Mouse (Mus musculus) midbrain, embryonic 12.5 days (tissue): ENCODE data around the gene Ifnar1. TPM values are rescaled to one million over a fixed set of nuclear protein-coding genes. Genes with fewer than 3 reads are reported as not detected.

Source experiments
- ATAC-seq: fragments of 200-750 bp; cut with Nextera tagmentation; 2 replicates; pipeline ENCODE4 v1.8.0; 2017; ENCODE audit warnings: low read depth, moderate TSS enrichment, moderate library complexity; ENCODE audit not compliant: low FRiP score
- H3K27ac ChIP-seq: fragments of 300-500 bp; sonication (generic); replicated peaks from 2 replicates; pipeline ENCODE4 v1.5.1; 2016; ENCODE audit warnings: mild to moderate bottlenecking
- H3K27me3 ChIP-seq: fragments of 300-500 bp; sonication (generic); 2 replicates; pipeline ENCODE4 v1.6.1; 2016; ENCODE audit warnings: mild to moderate bottlenecking
- H3K36me3 ChIP-seq: fragments of 300-500 bp; sonication (generic); 2 replicates; pipeline ENCODE4 v1.6.1; 2016
- H3K4me1 ChIP-seq: fragments of 300-500 bp; sonication (generic); 2 replicates; pipeline ENCODE4 v1.6.1; 2016
- H3K4me2 ChIP-seq: fragments of 300-500 bp; sonication (generic); replicated peaks from 2 replicates; pipeline ENCODE4 v1.6.1; 2016; ENCODE audit warnings: mild to moderate bottlenecking, moderate library complexity
- H3K4me3 ChIP-seq: fragments of 300-500 bp; sonication (generic); 2 replicates; pipeline ENCODE4 v1.5.1; 2016; ENCODE audit warnings: mild to moderate bottlenecking
- H3K9ac ChIP-seq: fragments of 300-500 bp; sonication (generic); replicated peaks from 2 replicates; pipeline ENCODE4 v1.6.1; 2016; ENCODE audit warnings: mild to moderate bottlenecking, moderate library complexity
- H3K9me3 ChIP-seq: fragments of 300-500 bp; sonication (generic); 2 replicates; pipeline ENCODE4 v1.6.1; 2016; ENCODE audit warnings: mild to moderate bottlenecking
- WGBS: fragments of 180-500 bp; shearing (Covaris S2); methylation state at CpG from one replicate; pipeline ENCODE4 v1.1.7; 2016; 5-methylcytosine and 5-hydroxymethylcytosine counted together
- polyA plus RNA-seq: library from polyadenylated mRNA; unstranded; fragments of >200 nt; fragmentation: Nextera tagmentation; extraction: Ambion mirVana; gene quantifications from 2 replicates; pipeline ENCODE4 v1.2.1, GENCODE M21; 2016

Ifnar1 gene
- polyA plus RNA-seq, 1 experiment from 2014 or later, result 60.0 TPM

- H3K27me3 ChIP-seq, result no peaks in the 10 kb centered on the region
- no peak overlapping the region for H3K9ac ChIP-seq
- WGBS, result 80% methylated on average over 7 of the region's 7 CpGs
- H3K27ac ChIP-seq, result no peak overlapping the region
- H3K4me3 ChIP-seq, result no peak overlapping the region
- H3K36me3 ChIP-seq, result no peaks in the 10 kb centered on the region
- H3K4me2 ChIP-seq, result no peak overlapping the region
- H3K4me1 ChIP-seq, result no peaks in the 10 kb centered on the region
- no peak for ATAC-seq
- H3K9me3 ChIP-seq, result no peaks in the 10 kb centered on the region
These were observed 36.1 kb upstream of the Ifnar1 start for GRCm38 (mm10) chr16:91448895-91449294.

- no peak overlapping the region for H3K4me3 ChIP-seq
These were observed 34.6 kb upstream of the Ifnar1 start for GRCm38 (mm10) chr16:91450137-91451064.

GRCm38 (mm10) chr16:91451949-91452348, 33.1 kb upstream of the Ifnar1 start:
- H3K4me3 ChIP-seq, result no peak overlapping the region
- H3K27ac ChIP-seq, result no peak overlapping the region
- H3K4me2 ChIP-seq, result no peak overlapping the region
- H3K27me3 ChIP-seq, result no peaks in the 10 kb centered on the region
- H3K4me1 ChIP-seq, result no peaks in the 10 kb centered on the region
- no peak overlapping the region for H3K9ac ChIP-seq
- H3K9me3 ChIP-seq, result no peaks in the 10 kb centered on the region
- no peaks in the 10 kb centered on the region for H3K36me3 ChIP-seq
- WGBS, result 82% methylated on average over 2 of the region's 2 CpGs
- ATAC-seq, result no peak

More at GRCm38 (mm10) chr16:91450137-91451064, 34.6 kb upstream of the Ifnar1 start:
- Histone ChIP-seq H3K27me3 (no peaks in the 10 kb centered on the region), H3K27ac (no peak overlapping the region), H3K36me3 (no peaks in the 10 kb centered on the region), H3K4me1 (no peaks in the 10 kb centered on the region), H3K9ac (no peak overlapping the region), H3K9me3 (no peaks in the 10 kb centered on the region), H3K4me2 (no peak overlapping the region)
- 86% methylated on average over 12 of the region's 12 CpGs for WGBS
- ATAC-seq, result no peak

DNA sequence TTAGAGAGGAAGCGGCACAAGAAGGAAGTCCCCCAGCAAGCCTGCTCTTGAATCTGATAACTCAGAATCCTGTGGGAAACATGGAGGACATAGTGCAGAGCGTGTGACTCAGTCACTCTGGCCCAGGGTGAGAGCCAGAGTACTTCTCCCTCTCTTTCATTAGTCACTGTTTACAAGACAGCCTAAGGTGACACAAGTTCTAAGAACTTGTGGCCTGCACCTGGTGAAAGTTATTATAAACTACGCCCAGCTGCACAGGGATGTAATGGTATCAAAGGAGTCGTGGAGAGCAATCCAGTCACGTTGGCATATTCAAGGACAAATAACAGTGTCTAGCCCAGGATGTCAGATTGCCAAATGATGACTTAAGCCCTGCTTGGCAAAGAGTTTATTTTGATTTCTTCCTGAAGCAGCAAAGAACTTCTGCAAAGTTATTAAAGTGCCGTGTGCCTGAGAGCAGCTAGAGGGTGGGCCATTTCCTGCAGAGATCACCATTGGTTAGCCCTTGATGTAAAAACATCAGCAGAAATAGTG, 32.6 kb upstream of the Ifnar1 start:
- no peaks in the 10 kb centered on the region for H3K4me1 ChIP-seq
- WGBS, result 75% methylated on average over 6 of the region's 6 CpGs
- no peak for ATAC-seq

DNA sequence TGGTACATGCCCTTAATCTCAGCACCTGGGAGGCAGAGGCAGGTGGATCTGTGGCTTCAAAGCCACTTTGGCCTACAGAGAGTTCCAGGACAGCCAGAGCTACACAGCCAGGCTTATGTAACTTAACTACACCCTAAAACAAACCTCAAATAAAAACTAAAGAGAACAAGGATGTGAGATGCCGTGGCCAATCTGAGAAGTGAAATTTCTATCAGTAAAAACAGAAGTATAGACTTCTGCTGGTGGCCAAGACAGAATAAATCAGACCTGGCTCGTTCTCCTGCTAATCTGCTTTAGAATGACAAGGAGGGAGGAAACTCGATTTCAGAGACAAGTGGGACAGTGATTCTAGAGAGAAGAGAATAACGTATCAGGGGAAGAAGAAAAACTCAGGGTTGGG, 29.2 kb upstream of the Ifnar1 start:
- H3K27ac ChIP-seq, result no peak overlapping the region
- 72% methylated on average over 4 of the region's 4 CpGs for WGBS
- no peaks in the 10 kb centered on the region for H3K9me3 ChIP-seq
- H3K36me3 ChIP-seq, result no peaks in the 10 kb centered on the region
- H3K27me3 ChIP-seq, result no peaks in the 10 kb centered on the region
- no peak overlapping the region for H3K9ac ChIP-seq
- no peak for ATAC-seq
- no peak overlapping the region for H3K4me2 ChIP-seq
- 0 out of 2 replicates have a peak, but pooled peaks cover 5% of the 10 kb centered on the region for H3K4me1 ChIP-seq
- H3K4me3 ChIP-seq, result no peak overlapping the region

More for the DNA sequence above, 32.6 kb upstream of the Ifnar1 start:
- Histone ChIP-seq H3K4me3 (no peak overlapping the region), H3K9ac (no peak overlapping the region), H3K9me3 (no peaks in the 10 kb centered on the region), H3K36me3 (no peaks in the 10 kb centered on the region), H3K27me3 (no peaks in the 10 kb centered on the region), H3K27ac (no peak overlapping the region), H3K4me2 (no peak overlapping the region)

DNA sequence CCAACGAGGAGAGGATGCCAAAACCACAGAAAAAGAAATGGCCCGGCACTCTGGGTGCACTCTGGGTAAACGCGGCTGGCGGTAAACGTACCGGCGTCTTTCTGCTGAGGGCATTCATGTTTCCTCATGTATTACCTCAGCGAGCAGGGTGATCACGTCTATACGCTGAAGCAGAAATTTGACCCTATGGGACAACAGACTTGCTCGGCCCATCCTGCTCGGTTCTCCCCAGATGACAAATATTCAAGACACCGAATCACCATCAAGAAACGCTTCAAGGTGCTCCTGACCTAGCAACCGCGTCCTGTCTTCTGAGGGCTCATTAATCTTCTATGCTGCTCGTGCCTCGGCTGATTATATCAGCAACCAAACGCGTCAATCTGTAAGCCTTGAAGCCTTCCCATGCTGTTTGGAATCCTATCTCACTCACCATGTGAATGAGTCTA, 26.7 kb upstream of the Ifnar1 start:
- WGBS, result 85% methylated on average over 21 of the region's 21 CpGs

DNA sequence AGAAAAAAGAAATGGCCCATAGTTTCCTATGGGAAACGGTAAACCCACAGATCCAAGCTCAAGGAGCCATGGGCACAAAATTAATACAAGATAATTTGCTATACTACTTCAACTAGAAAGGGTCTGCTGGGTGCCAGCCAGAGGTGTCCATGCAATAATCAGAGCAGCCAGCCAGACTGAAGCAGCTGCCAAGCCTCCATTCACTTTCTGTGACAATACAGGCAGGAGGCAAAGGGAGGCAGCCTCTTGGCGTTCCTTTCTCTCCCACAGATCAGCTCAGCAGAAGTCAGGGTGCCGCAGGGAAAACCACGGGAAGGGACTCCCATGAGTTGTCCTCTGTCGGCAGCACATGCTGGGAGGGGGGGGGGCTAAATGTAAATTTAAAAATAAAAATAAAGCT, 26.1 kb upstream of the Ifnar1 start:
- no peak for ATAC-seq
- no peak overlapping the region for H3K4me2 ChIP-seq
- H3K4me1 ChIP-seq, result 0 out of 2 replicates have a peak, but pooled peaks cover 5% of the 10 kb centered on the region
- no peaks in the 10 kb centered on the region for H3K36me3 ChIP-seq
- H3K27me3 ChIP-seq, result peaks cover 4% of the 10 kb centered on the region; the same call in 1 of the 2 replicates
- 46% methylated on average over 5 of the region's 5 CpGs for WGBS
- H3K27ac ChIP-seq, result no peak overlapping the region
- no peak overlapping the region for H3K9ac ChIP-seq
- H3K9me3 ChIP-seq, result no peaks in the 10 kb centered on the region
- no peak overlapping the region for H3K4me3 ChIP-seq

More for the DNA sequence above, 26.7 kb upstream of the Ifnar1 start:
- H3K27me3 ChIP-seq, result peaks cover 4% of the 10 kb centered on the region; the same call in 1 of the 2 replicates
- no peaks in the 10 kb centered on the region for H3K9me3 ChIP-seq
- no peak overlapping the region for H3K4me2 ChIP-seq
- ATAC-seq, result no peak
- no peaks in the 10 kb centered on the region for H3K36me3 ChIP-seq
- no peak overlapping the region for H3K4me3 ChIP-seq
- H3K4me1 ChIP-seq, result 0 out of 2 replicates have a peak, but pooled peaks cover 5% of the 10 kb centered on the region
- no peak overlapping the region for H3K9ac ChIP-seq
- no peak overlapping the region for H3K27ac ChIP-seq

GRCm38 (mm10) chr16:91459396-91459795, 25.6 kb upstream of the Ifnar1 start:
- H3K9me3 ChIP-seq, result no peaks in the 10 kb centered on the region
- no peak overlapping the region for H3K4me2 ChIP-seq
- H3K27me3 ChIP-seq, result peaks cover 4% of the 10 kb centered on the region; the same call in 1 of the 2 replicates
- H3K36me3 ChIP-seq, result no peaks in the 10 kb centered on the region
- WGBS, result 96% methylated on average over 3 of the region's 3 CpGs
- H3K4me3 ChIP-seq, result no peak overlapping the region
- ATAC-seq, result no peak
- no peak overlapping the region for H3K9ac ChIP-seq
- H3K4me1 ChIP-seq, result peaks cover 8% of the 10 kb centered on the region; the same call in 1 of the 2 replicates
- no peak overlapping the region for H3K27ac ChIP-seq

DNA sequence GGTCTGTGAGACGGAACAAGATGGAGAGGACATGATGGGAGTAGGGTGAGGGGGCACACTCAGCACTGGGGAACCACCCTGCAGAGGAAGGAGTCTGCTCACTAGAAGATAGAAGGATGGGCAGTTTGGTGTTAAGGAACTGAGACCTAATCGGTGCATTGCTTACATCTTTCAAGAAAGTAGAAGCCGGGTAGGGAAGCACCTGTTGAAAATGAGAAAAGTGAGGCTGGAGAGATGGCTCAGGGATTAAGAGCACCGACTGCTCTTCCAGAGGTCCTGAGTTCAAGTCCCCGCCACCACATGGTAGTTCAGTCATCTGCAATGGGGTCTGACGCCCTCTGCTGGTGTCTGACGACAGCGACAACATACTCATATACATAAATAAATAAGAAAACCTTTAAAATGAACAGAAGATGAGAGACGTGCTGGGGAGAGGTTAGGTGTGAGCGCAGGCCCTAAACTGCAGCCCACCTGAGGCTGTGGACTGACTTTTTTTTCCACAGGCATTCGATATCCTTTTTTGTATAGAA, 25.1 kb upstream of the Ifnar1 start:
- no peak overlapping the region for H3K4me3 ChIP-seq
- ATAC-seq, result no peak
- peaks cover 4% of the 10 kb centered on the region; the same call in 1 of the 2 replicates for H3K27me3 ChIP-seq
- H3K9me3 ChIP-seq, result no peaks in the 10 kb centered on the region
- no peak overlapping the region for H3K4me2 ChIP-seq
- no peaks in the 10 kb centered on the region for H3K36me3 ChIP-seq
- WGBS, result 74% methylated on average over 11 of the region's 11 CpGs
- no peak overlapping the region for H3K27ac ChIP-seq
- H3K9ac ChIP-seq, result no peak overlapping the region
- peaks cover 8% of the 10 kb centered on the region; the same call in 1 of the 2 replicates for H3K4me1 ChIP-seq

DNA sequence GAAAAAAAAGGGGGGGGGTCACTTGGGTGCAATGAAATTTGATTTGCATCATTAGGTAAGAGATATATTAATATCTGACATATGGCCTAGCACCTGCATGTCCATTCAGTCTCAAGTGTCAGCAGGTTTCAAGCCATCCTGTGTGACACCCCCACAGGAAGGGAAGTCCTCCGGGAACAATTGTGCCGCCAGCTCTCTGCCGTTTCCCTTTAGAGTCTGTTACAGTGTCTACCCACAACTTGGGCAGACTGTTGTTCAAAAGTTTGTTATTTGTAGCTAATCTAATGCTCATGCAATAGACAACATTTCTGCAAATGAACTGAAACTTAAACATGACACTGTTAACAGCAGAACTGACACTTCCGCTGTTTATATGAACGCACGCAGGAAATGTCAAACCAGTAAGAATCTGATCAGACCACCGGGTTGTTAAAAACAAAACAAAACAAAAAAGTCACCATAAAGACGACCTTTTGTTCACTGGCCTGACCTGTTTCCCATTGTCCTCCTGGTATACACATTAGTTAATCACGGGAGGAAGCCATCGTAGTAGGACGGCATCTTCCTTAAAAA, 23.9 kb upstream of the Ifnar1 start:
- Histone ChIP-seq H3K9ac (no peak overlapping the region), H3K36me3 (no peaks in the 10 kb centered on the region), H3K9me3 (no peaks in the 10 kb centered on the region), H3K4me3 (no peak overlapping the region), H3K4me1 (peaks cover 19% of the 10 kb centered on the region), H3K4me2 (no peak overlapping the region), H3K27ac (no peak overlapping the region), H3K27me3 (peaks cover 4% of the 10 kb centered on the region; the same call in 1 of the 2 replicates)
- no peak for ATAC-seq
- WGBS, result 73% methylated on average over 11 of the region's 11 CpGs

- peaks cover 4% of the 10 kb centered on the region; the same call in 1 of the 2 replicates for H3K27me3 ChIP-seq
- no peaks in the 10 kb centered on the region for H3K9me3 ChIP-seq
- no peak overlapping the region for H3K4me2 ChIP-seq
- H3K4me1 ChIP-seq, result peaks cover 23% of the 10 kb centered on the region
- H3K9ac ChIP-seq, result no peak overlapping the region
- H3K36me3 ChIP-seq, result no peaks in the 10 kb centered on the region
- 61% methylated on average over 9 of the region's 9 CpGs for WGBS
- no peak overlapping the region; the same call in 1 of the 2 replicates for H3K27ac ChIP-seq
- ATAC-seq, result no peak
- H3K4me3 ChIP-seq, result no peak overlapping the region
These were observed 23.3 kb upstream of the Ifnar1 start for GRCm38 (mm10) chr16:91461773-91462181.
